Mouse (Mus musculus) erythroblast, embryonic 14.5 days (primary cell): Measurements from ENCODE around the gene Hoxa4. TPM values are rescaled to one million over a fixed set of nuclear protein-coding genes. Genes with fewer than 3 reads are reported as not detected.

ENCODE experiments used
- H3K27me3 ChIP-seq: 2 replicates; pipeline ENCODE4 v1.6.1; 2012; ENCODE audit warnings: inconsistent platforms; ENCODE audit not compliant: control insufficient read depth
- H3K36me3 ChIP-seq: 2 replicates; pipeline ENCODE4 v1.6.1; 2012; ENCODE audit warnings: mild to moderate bottlenecking, inconsistent platforms; ENCODE audit not compliant: control insufficient read depth
- H3K4me1 ChIP-seq: 2 replicates; pipeline ENCODE4 v1.6.1; 2012; ENCODE audit warnings: inconsistent platforms; ENCODE audit not compliant: control insufficient read depth
- H3K4me3 ChIP-seq: replicated peaks from 2 replicates; pipeline ENCODE3; 2012; ENCODE audit warnings: moderate library complexity, mild to moderate bottlenecking, inconsistent platforms
- H3K9me3 ChIP-seq: 2 replicates; pipeline ENCODE4 v1.6.1; 2012; ENCODE audit warnings: low read length, inconsistent platforms, mixed read lengths; ENCODE audit not compliant: control insufficient read depth
- GATA1 ChIP-seq: IDR thresholded peaks from 2 replicates; pipeline ENCODE4 v1.6.1; 2012; ENCODE audit warnings: low read length, inconsistent platforms, mixed read lengths
- TAL1 ChIP-seq: IDR thresholded peaks from 3 replicates; pipeline ENCODE4 v1.6.1; 2012; ENCODE audit warnings: low read length, inconsistent platforms, mixed read lengths
- polyA plus RNA-seq: library from polyadenylated mRNA; stranded (reverse); fragments of >175 nt; gene quantifications from 2 replicates; pipeline ENCODE4 v1.2.3, GENCODE M21; 2012

Gene Hoxa4
- polyA plus RNA-seq, 1 experiment: not detected

DNA sequence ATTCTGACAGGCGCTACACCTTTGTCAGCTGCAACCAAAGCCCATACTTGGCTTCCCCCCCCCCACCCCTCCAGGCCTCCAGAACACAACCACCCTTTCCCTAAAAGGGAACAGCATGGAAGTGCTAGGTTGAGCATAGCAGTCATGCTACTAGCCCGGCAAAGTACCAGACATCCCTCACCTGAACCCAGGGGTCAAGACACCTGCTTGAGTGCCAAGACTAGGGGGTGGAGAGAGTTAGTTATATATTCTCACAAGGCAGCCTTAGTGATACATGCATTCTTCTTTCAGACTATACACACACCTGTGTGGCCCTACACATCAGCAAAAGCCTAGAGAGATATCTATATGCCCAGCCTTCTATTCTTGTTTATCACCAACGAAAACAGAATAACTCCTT, 5.7 kb downstream of the Hoxa4 start:
- TF ChIP-seq GATA1 (no peak), TAL1 (no peak)
- peaks cover 87% of the 10 kb centered on the region for H3K27me3 ChIP-seq
- no peaks in the 10 kb centered on the region for H3K9me3 ChIP-seq
- no peaks in the 10 kb centered on the region for H3K4me1 ChIP-seq
- H3K36me3 ChIP-seq: no peaks in the 10 kb centered on the region
- H3K4me3 ChIP-seq: no peak overlapping the region

DNA sequence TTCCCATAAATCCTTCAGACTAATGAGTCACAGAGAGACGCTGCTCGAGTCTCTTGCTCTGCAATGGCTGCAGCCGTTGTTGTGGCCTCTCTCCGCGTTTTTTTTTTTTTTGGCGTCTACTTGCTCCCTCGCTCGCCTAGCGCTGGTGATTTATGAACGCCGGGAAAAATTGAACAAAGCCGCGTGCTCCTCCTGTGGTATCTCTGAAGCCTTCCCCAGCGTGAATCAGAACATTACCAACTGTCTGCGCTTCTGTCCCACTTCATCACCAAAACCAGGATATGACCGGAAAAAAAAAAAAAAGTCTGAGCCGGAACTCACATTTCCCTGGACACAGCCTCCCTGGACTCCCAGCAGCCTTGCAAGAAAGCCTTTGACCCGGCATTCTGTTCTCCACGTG, 6.3 kb downstream of the Hoxa4 start:
- H3K36me3 ChIP-seq: no peaks in the 10 kb centered on the region
- peaks cover 87% of the 10 kb centered on the region for H3K27me3 ChIP-seq
- TF ChIP-seq GATA1 (no peak), TAL1 (no peak)
- H3K4me1 ChIP-seq: no peaks in the 10 kb centered on the region
- H3K4me3 ChIP-seq: no peak overlapping the region
- H3K9me3 ChIP-seq: no peaks in the 10 kb centered on the region

DNA sequence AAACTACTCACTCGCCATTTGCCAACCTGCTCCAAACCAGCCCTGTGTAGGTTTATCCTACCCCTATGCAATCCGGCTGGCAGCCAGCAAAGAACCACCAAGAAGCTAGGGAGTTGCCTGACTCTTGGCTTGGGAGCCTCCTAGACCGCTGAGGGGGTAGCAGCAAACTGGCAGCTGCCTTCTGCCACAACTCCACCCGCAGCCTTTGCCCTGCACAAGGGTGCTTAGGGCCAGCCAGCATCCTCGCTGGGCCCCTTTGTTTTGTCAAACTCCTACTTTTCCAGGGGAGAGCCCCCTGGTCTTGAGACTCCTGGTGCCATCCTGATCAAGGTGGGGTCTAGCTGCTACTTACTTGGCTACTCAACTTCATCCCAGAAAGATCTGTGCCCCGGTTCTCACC, 6.9 kb downstream of the Hoxa4 start:
- no peak overlapping the region for H3K4me3 ChIP-seq

DNA sequence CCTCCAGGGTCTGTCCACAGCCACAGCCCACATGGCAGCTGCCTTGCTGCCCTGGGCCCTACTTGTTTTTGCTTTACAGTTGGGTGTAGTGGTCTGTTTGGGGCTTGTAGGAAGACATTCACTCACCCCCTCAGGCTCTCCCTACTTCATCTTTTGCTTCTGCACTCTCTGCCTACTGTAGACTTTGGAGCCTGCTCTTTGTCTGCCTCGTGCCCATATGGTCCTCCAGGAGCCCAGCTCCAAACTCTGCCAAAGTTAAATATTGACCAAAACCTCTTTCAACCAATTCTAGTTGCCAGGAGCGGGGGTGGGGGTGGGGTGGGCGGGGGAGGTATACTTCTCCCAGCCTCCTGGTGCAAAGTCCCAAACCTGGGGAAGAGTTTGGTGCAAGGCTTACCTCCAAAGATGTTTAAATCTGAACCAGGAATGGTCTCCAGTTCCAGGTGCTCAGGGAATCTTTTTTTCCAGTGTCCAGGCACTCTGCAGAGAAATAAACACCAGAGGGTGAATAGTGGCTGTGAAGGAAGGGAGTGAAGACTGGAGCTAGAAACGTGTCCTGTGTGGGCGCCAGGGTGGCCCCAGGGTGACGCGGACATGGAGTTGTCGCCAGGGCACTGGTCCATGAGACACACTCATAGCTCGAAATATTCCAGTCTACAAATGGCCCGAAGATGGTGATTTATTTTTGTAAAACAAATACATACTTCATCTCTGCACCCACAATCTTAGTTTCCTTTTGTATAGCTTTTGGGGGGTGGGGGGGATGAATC, 8.1 kb downstream of the Hoxa4 start:
- peaks cover 87% of the 10 kb centered on the region for H3K27me3 ChIP-seq
- no peak for TF ChIP-seq GATA1
- no peak for TF ChIP-seq TAL1
- no peaks in the 10 kb centered on the region for H3K36me3 ChIP-seq
- H3K4me1 ChIP-seq: no peaks in the 10 kb centered on the region
- H3K4me3 ChIP-seq: no peak overlapping the region
- no peaks in the 10 kb centered on the region for H3K9me3 ChIP-seq

More for the DNA sequence above, 6.9 kb downstream of the Hoxa4 start:
- no peaks in the 10 kb centered on the region for H3K36me3 ChIP-seq
- no peaks in the 10 kb centered on the region for H3K4me1 ChIP-seq
- H3K9me3 ChIP-seq: no peaks in the 10 kb centered on the region
- H3K27me3 ChIP-seq: peaks cover 87% of the 10 kb centered on the region
- TF ChIP-seq TAL1: no peak
- TF ChIP-seq GATA1: no peak

GRCm38 (mm10) chr6:52182793-52183192, 8.8 kb downstream of the Hoxa4 start:
- TF ChIP-seq GATA1 (no peak), TAL1 (no peak)
- Histone ChIP-seq H3K4me1 (no peaks in the 10 kb centered on the region), H3K4me3 (no peak overlapping the region), H3K27me3 (peaks cover 87% of the 10 kb centered on the region), H3K36me3 (no peaks in the 10 kb centered on the region), H3K9me3 (no peaks in the 10 kb centered on the region)

GRCm38 (mm10) chr6:52182030-52182429, 9.5 kb downstream of the Hoxa4 start:
- H3K4me1 ChIP-seq: no peaks in the 10 kb centered on the region
- H3K36me3 ChIP-seq: no peaks in the 10 kb centered on the region
- no peak overlapping the region for H3K4me3 ChIP-seq
- H3K9me3 ChIP-seq: peaks cover 2% of the 10 kb centered on the region; the same call in 1 of the 2 replicates
- TF ChIP-seq GATA1: no peak
- TF ChIP-seq TAL1: no peak
- H3K27me3 ChIP-seq: peaks cover 87% of the 10 kb centered on the region

DNA sequence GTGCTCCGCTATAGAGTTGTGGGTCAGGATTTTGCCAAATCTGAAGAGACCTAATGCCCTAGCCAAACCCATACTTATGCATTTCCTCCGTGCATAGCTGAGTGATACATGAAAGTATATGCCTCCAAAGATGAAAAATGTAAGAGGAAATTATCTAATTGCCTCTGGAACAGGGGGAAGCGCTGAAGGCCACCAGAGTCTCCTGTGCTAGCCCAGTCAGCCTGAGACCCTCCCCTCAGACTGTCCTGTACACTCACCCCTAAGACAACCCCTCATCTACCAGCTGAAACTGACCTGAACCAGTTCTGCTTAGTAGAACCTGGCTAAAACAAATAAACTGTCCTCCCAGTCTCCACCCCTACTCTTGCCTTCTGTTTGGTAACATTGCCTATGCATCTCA, 10.8 kb downstream of the Hoxa4 start:
- Histone ChIP-seq H3K4me3 (no peak overlapping the region), H3K4me1 (no peaks in the 10 kb centered on the region), H3K27me3 (peaks cover 87% of the 10 kb centered on the region), H3K9me3 (peaks cover 2% of the 10 kb centered on the region; the same call in 1 of the 2 replicates), H3K36me3 (no peaks in the 10 kb centered on the region)
- TF ChIP-seq GATA1 (no peak), TAL1 (no peak)

DNA sequence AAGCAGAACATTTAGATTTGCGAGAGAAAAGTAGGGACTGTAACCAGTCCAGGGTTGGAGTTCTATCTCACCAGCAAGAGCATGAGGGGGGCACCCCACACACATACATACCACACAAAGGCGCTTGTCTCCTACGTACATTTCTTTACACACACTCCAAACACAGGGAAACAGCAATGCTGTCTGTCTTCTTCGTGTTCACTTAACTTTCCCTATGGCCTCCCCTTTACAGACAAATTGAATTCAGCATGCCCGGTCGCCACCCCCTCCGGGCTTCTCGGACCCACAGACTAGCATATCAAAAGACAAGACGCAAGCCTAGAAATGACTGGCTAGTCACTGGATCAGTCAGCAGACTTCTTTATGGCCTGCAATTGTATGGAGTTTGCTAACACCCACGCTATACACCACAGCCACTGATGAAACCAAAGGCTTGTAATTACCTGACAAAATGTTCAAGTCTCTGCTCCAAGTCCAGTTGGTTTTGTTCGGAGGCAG, 11.3 kb downstream of the Hoxa4 start:
- no peak for TF ChIP-seq GATA1
- no peak for TF ChIP-seq TAL1
- peaks cover 2% of the 10 kb centered on the region; the same call in 1 of the 2 replicates for H3K9me3 ChIP-seq
- no peak overlapping the region for H3K4me3 ChIP-seq
- no peaks in the 10 kb centered on the region for H3K36me3 ChIP-seq
- H3K4me1 ChIP-seq: no peaks in the 10 kb centered on the region
- peaks cover 87% of the 10 kb centered on the region for H3K27me3 ChIP-seq

DNA sequence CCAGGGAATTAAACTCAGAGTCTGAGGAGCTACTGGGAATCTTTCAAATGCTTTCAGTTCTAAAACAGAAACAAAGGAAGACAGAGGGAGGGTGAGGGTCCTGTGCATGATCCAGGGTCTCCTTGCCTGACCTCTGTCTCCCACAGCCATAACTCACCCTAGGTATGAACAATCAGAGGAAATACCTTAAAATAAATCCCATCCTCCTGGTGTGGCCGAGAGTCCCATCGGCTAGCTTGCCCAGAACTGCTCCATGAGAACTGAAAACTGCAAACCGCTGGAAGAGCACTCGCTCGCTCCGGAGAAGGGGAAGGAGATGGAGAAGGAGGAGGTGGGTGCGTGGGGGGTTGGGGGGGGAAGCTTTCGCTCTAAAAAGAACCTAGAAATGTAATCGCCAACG, 11.9 kb downstream of the Hoxa4 start:
- no peak for TF ChIP-seq TAL1
- Histone ChIP-seq H3K36me3 (no peaks in the 10 kb centered on the region), H3K4me1 (no peaks in the 10 kb centered on the region), H3K9me3 (peaks cover 2% of the 10 kb centered on the region; the same call in 1 of the 2 replicates), H3K4me3 (no peak overlapping the region), H3K27me3 (peaks cover 87% of the 10 kb centered on the region)
